Mouse (Mus musculus) heart, postnatal 0 days (tissue): ENCODE data around the gene Tpsg1.

Source experiments
- CTCF ChIP-seq: IDR thresholded peaks from 2 replicates; pipeline ENCODE4 v1.5.1; 2016; ENCODE audit warnings: antibody characterized with exemption, control low read depth, low read depth
- EP300 ChIP-seq: IDR thresholded peaks from 2 replicates; pipeline ENCODE4 v1.6.1; 2016; ENCODE audit warnings: antibody characterized with exemption, low read depth

DNA sequence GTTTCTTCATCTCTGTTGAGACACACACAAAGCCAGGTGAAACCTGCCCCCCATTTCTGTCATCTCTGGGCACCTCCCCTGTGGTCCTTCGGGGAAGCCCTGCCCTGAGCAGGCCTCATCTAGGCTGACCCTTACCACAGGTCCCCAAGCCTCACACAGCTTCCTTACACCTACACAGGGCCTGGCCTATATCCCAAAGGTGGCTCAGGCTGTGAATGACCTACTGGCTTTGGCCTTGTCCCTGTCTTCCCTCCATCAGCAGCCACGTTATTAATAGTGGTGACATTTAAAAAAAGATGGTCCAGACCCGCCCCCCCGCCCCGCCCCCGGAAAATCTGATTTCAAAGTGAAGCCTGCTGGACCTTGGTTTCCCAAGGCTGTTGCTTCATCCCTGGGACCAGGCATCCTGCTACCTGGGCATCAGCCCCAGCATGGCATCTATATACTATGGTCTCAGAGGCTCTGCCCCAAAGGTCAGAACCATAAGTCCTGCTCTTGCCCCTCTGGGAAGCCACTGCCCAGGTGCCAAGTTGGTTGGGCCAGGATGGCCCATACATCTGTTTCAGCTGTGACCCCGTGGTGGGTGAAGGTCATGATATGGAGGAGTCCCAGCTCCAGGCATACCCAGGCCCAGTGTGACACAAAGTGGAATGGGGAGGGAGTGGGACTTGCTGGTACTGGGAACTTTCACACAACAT is 39.4 kb downstream of the Tpsg1 start:
- no peak for TF ChIP-seq CTCF
- TF ChIP-seq EP300, result no peak
